Comparison of ENCODE assay signal across 8 mouse cellular contexts in genomic region chr3:41563211-41563931, GRCm38 (mm10). TPM values are rescaled to one million over a fixed set of nuclear protein-coding genes. Genes with fewer than 3 reads are reported as not detected.
DNase-seq lines count a peak whose midpoint lies in the region; ATAC-seq and TF ChIP-seq lines count a peak whose summit lies in the region.

No protein-coding gene starts in this region.

- peak; percentile 65 for TF ChIP-seq CTCF in bone marrow, adult 2 months (IDR thresholded peaks at IDR 0.05; ENCODE audit: control insufficient read depth, insufficient read depth, low read length)

- no peaks in the 10 kb centered on the region for H3K36me3 ChIP-seq in embryonic facial prominence, embryonic 15.5 days
- no peaks in the 10 kb centered on the region for H3K36me3 ChIP-seq in heart, embryonic 10.5 days
- no peaks in the 10 kb centered on the region for H3K36me3 ChIP-seq in kidney, embryonic 15.5 days

- H3K9me3 ChIP-seq in embryonic facial prominence, embryonic 15.5 days (replicated peaks) = no peaks in the 10 kb centered on the region
- H3K9me3 ChIP-seq in heart, embryonic 10.5 days = no peaks in the 10 kb centered on the region
- H3K9me3 ChIP-seq in kidney, embryonic 15.5 days (replicated peaks) = no peaks in the 10 kb centered on the region

- H3K4me2 ChIP-seq in embryonic facial prominence, embryonic 15.5 days (replicated peaks) = peak overlapping the region; percentile 94
- peak overlapping the region; percentile 94 for H3K4me2 ChIP-seq in kidney, embryonic 15.5 days

- H3K27ac ChIP-seq in bone marrow, adult 2 months (ENCODE audit: control insufficient read depth, insufficient read depth, low read depth, low read length, poor library complexity) = peak overlapping the region; percentile 85
- H3K27ac ChIP-seq in embryonic facial prominence, embryonic 15.5 days (replicated peaks) = peak overlapping the region; percentile 92
- peak overlapping the region; percentile 96 for H3K27ac ChIP-seq in heart, embryonic 10.5 days
- peak overlapping the region; percentile 97 for H3K27ac ChIP-seq in kidney, embryonic 15.5 days

- peak overlapping the region; percentile 62 for H3K9ac ChIP-seq in embryonic facial prominence, embryonic 15.5 days
- H3K9ac ChIP-seq in kidney, embryonic 15.5 days = peak overlapping the region; percentile 77

- no peaks in the 10 kb centered on the region for H3K27me3 ChIP-seq in embryonic facial prominence, embryonic 15.5 days
- no peaks in the 10 kb centered on the region for H3K27me3 ChIP-seq in heart, embryonic 10.5 days (ENCODE audit: insufficient read depth, poor library complexity, severe bottlenecking)
- H3K27me3 ChIP-seq in kidney, embryonic 15.5 days = no peaks in the 10 kb centered on the region

- WGBS in bone marrow, adult 2 months = 2% methylated on average over 81 of the region's 81 CpGs
- WGBS in embryonic facial prominence, embryonic 15.5 days = under 1% methylated on average over 81 of the region's 81 CpGs
- WGBS in heart, embryonic 10.5 days = under 1% methylated on average over 81 of the region's 81 CpGs
- WGBS in kidney, embryonic 15.5 days = under 1% methylated on average over 71 of the region's 81 CpGs

- peaks cover 2% of the 10 kb centered on the region for H3K4me1 ChIP-seq in bone marrow, adult 2 months (ENCODE audit: control insufficient read depth, insufficient read depth, low read length)
- H3K4me1 ChIP-seq in embryonic facial prominence, embryonic 15.5 days = peaks cover 18% of the 10 kb centered on the region
- H3K4me1 ChIP-seq in heart, embryonic 10.5 days = peaks cover 13% of the 10 kb centered on the region; the same call in 1 of the 2 replicates
- peaks cover 28% of the 10 kb centered on the region for H3K4me1 ChIP-seq in kidney, embryonic 15.5 days

- TF ChIP-seq POLR2A in bone marrow, adult 2 months (IDR thresholded peaks at IDR 0.05; ENCODE audit: borderline replicate concordance, control insufficient read depth, low read depth, low read length) = peak; percentile 36; the same call in 1 of the 2 replicates

- ATAC-seq in embryonic facial prominence, embryonic 15.5 days (ENCODE audit: insufficient number of reproducible peaks, low FRiP score, low TSS enrichment, low read depth) = peak; percentile 70
- peak; percentile 69 for ATAC-seq in kidney, embryonic 15.5 days (replicated peaks; ENCODE audit: low FRiP score)
- ATAC-seq in monocyte, adult 5-6 weeks (replicated peaks; ENCODE audit: insufficient number of reproducible peaks, low FRiP score, low TSS enrichment, poor library complexity, severe bottlenecking) = peak; percentile 42

- DNase-seq in 416B (ENCODE audit: low read depth) (peak; percentile 80), liver (peak; percentile 86)
- DNase-seq in heart, embryonic 10.5 days (ENCODE audit: low spot score) = peak; percentile 88
- DNase-seq in spleen, postnatal 36 days (ENCODE audit: low spot score in 2 of 2) = peak; percentile 79 to 82

- H3K4me3 ChIP-seq in bone marrow, adult 2 months (replicated peaks; ENCODE audit: control insufficient read depth, low read depth, low read length) = peak overlapping the region; percentile 98
- H3K4me3 ChIP-seq in embryonic facial prominence, embryonic 15.5 days (replicated peaks) = peak overlapping the region; percentile 66
- H3K4me3 ChIP-seq in heart, embryonic 10.5 days = peak overlapping the region; percentile 85
- peak overlapping the region; percentile 82 for H3K4me3 ChIP-seq in kidney, embryonic 15.5 days (replicated peaks)

RNA-seq across cellular contexts. Expression of gene Jade1, which starts 7.8 kb away (rescaled TPM):
- polyA plus RNA-seq in bone marrow, adult 2 months (2011; ENCODE audit: insufficient read depth, insufficient read length, low replicate concordance, missing spikeins) = 4.7 and 13.1 TPM in 2 replicates
- polyA plus RNA-seq in embryonic facial prominence, embryonic 15.5 days (2015; fragmentation: Nextera tagmentation; extraction: Ambion mirVana) = 13.5 and 15.7 TPM in 2 replicates
- polyA plus RNA-seq in heart, embryonic 10.5 days (2016; fragmentation: Nextera tagmentation; extraction: Ambion mirVana) = 13.1 and 17.8 TPM in 2 replicates
- polyA plus RNA-seq in kidney, embryonic 15.5 days (2015; fragmentation: Nextera tagmentation; extraction: Ambion mirVana) = 22.1 and 22.8 TPM in 2 replicates
- 16.5 to 22.5 TPM (median 18.4 TPM) in 3 replicates for total RNA-seq in monocyte, adult 5-6 weeks (2017)

Comparison
In these comparisons a context has a peak if more than half of its experiments do, and no peak if none do; other contexts are left out.
1. Peak in every context shown above with its lines: DNase-seq, ATAC-seq, H3K4me3 ChIP-seq and H3K27ac ChIP-seq.